Mouse (Mus musculus) bone marrow macrophage, adult 2 months (primary cell): ENCODE measurements around the gene Usp32. TPM values are rescaled to one million over a fixed set of nuclear protein-coding genes. Genes with fewer than 3 reads are reported as not detected.

ENCODE experiments used
- H3K27ac ChIP-seq: 2 replicates; pipeline ENCODE4 v1.5.1; 2012; ENCODE audit warnings: low read depth, low read length; ENCODE audit not compliant: insufficient read depth
- H3K4me1 ChIP-seq: 2 replicates; pipeline ENCODE4 v1.6.1; 2012; ENCODE audit warnings: low read length; ENCODE audit not compliant: control insufficient read depth, insufficient read depth
- H3K4me3 ChIP-seq: 2 replicates; pipeline ENCODE4 v1.5.1; 2012; ENCODE audit warnings: mild to moderate bottlenecking, low read length, moderate library complexity; ENCODE audit not compliant: insufficient read depth
- CTCF ChIP-seq: IDR thresholded peaks from 2 replicates; pipeline ENCODE4 v1.5.1; 2012; ENCODE audit warnings: low read depth, mild to moderate bottlenecking, low read length, moderate library complexity
- POLR2A ChIP-seq: IDR thresholded peaks from 2 replicates; pipeline ENCODE4 v1.6.1; 2012; ENCODE audit warnings: mild to moderate bottlenecking, low read depth, low read length, borderline replicate concordance
- polyA plus RNA-seq: library from polyadenylated mRNA; stranded (reverse); fragments of >200 nt; gene quantifications from 2 replicates; pipeline ENCODE4 v1.2.4, GENCODE M21; 2012; ENCODE audit not compliant: missing spikeins, insufficient read depth, insufficient read length

Gene Usp32
- polyA plus RNA-seq, 1 experiment: 35.1 TPM

- TF ChIP-seq POLR2A (no peak), CTCF (no peak)
- peaks cover 2% of the 10 kb centered on the region for H3K4me1 ChIP-seq
- H3K4me3 ChIP-seq: no peak overlapping the region
- H3K27ac ChIP-seq: no peak overlapping the region
Measured at GRCm38 (mm10) chr11:84968309-84968708, 171.7 kb downstream of the Usp32 start.

- TF ChIP-seq CTCF (no peak), POLR2A (no peak)
- H3K27ac ChIP-seq: no peak overlapping the region
- peaks cover 2% of the 10 kb centered on the region for H3K4me1 ChIP-seq
- H3K4me3 ChIP-seq: no peak overlapping the region
Measured at GRCm38 (mm10) chr11:84967113-84967512, 172.8 kb downstream of the Usp32 start.

GRCm38 (mm10) chr11:84966696-84967095, 173.3 kb downstream of the Usp32 start:
- Histone ChIP-seq H3K27ac (no peak overlapping the region), H3K4me3 (no peak overlapping the region), H3K4me1 (no peaks in the 10 kb centered on the region; the same call in 1 of the 2 replicates)
- TF ChIP-seq CTCF (no peak), POLR2A (no peak)

GRCm38 (mm10) chr11:84963556-84963955, 176.4 kb downstream of the Usp32 start:
- H3K4me1 ChIP-seq: no peaks in the 10 kb centered on the region; the same call in 1 of the 2 replicates
- no peak overlapping the region for H3K4me3 ChIP-seq
- no peak overlapping the region for H3K27ac ChIP-seq
- TF ChIP-seq POLR2A: no peak
- no peak for TF ChIP-seq CTCF

- TF ChIP-seq POLR2A (no peak), CTCF (no peak)
- H3K4me3 ChIP-seq: no peak overlapping the region
- no peak overlapping the region for H3K27ac ChIP-seq
- no peaks in the 10 kb centered on the region; the same call in 1 of the 2 replicates for H3K4me1 ChIP-seq
Measured at GRCm38 (mm10) chr11:84962536-84962935, 177.4 kb downstream of the Usp32 start.

GRCm38 (mm10) chr11:84961571-84961970, 178.4 kb downstream of the Usp32 start:
- Histone ChIP-seq H3K4me3 (no peak overlapping the region), H3K27ac (no peak overlapping the region), H3K4me1 (no peaks in the 10 kb centered on the region)
- TF ChIP-seq POLR2A (no peak), CTCF (no peak)

GRCm38 (mm10) chr11:84960780-84961179, 179.2 kb downstream of the Usp32 start:
- TF ChIP-seq POLR2A (no peak), CTCF (no peak)
- Histone ChIP-seq H3K4me1 (no peaks in the 10 kb centered on the region), H3K4me3 (no peak overlapping the region), H3K27ac (no peak overlapping the region)

GRCm38 (mm10) chr11:84960291-84960690, 179.7 kb downstream of the Usp32 start:
- H3K4me1 ChIP-seq: no peaks in the 10 kb centered on the region
- H3K27ac ChIP-seq: no peak overlapping the region
- no peak for TF ChIP-seq CTCF
- TF ChIP-seq POLR2A: no peak
- no peak overlapping the region for H3K4me3 ChIP-seq

- H3K4me1 ChIP-seq: no peaks in the 10 kb centered on the region
- H3K4me3 ChIP-seq: no peak overlapping the region
Measured at GRCm38 (mm10) chr11:84959701-84960181, 180.2 kb downstream of the Usp32 start.

GRCm38 (mm10) chr11:84959181-84959580, 180.8 kb downstream of the Usp32 start:
- Histone ChIP-seq H3K27ac (no peak overlapping the region), H3K4me3 (no peak overlapping the region), H3K4me1 (no peaks in the 10 kb centered on the region)
- TF ChIP-seq CTCF: no peak
- TF ChIP-seq POLR2A: no peak

More at GRCm38 (mm10) chr11:84959701-84960181, 180.2 kb downstream of the Usp32 start:
- H3K27ac ChIP-seq: no peak overlapping the region
- TF ChIP-seq POLR2A (no peak), CTCF (no peak)

- Histone ChIP-seq H3K4me3 (no peak overlapping the region), H3K27ac (no peak overlapping the region)
Measured at GRCm38 (mm10) chr11:84958271-84958630, 181.7 kb downstream of the Usp32 start.

More at GRCm38 (mm10) chr11:84958271-84958630, 181.7 kb downstream of the Usp32 start:
- H3K4me1 ChIP-seq: no peaks in the 10 kb centered on the region
- no peak for TF ChIP-seq CTCF
- no peak for TF ChIP-seq POLR2A
